Mouse (Mus musculus) liver, embryonic 11.5 days (tissue): ENCODE results near the gene Mob3b. TPM values are rescaled to one million over a fixed set of nuclear protein-coding genes. Genes with fewer than 3 reads are reported as not detected.
"Not testable (repeated sequence)": the region's sequence is repeated elsewhere in the genome, so short reads cannot be mapped to it uniquely, and the experiment has no call there.

ENCODE experiments used
- ATAC-seq: fragments of 200-750 bp; cut with Nextera tagmentation; replicated peaks from 2 replicates; pipeline ENCODE4 v1.8.0; 2017; ENCODE audit warnings: moderate number of reproducible peaks, mild to moderate bottlenecking, moderate TSS enrichment, moderate library complexity; ENCODE audit not compliant: low FRiP score
- DNase-seq: peaks from one replicate; pipeline ENCODE4 v3.0.0-alpha.2; 2017; ENCODE audit warnings: low spot score
- H3K27ac ChIP-seq: fragments of 300-500 bp; sonication (generic); 2 replicates; pipeline ENCODE4 v1.5.1; 2014; ENCODE audit warnings: mild to moderate bottlenecking, low read depth, low read length, control low read depth
- H3K27me3 ChIP-seq: fragments of 300-500 bp; sonication (generic); replicated peaks from 2 replicates; pipeline ENCODE4 v1.6.1; 2014; ENCODE audit warnings: low read length, mixed read lengths; ENCODE audit not compliant: control insufficient read depth, insufficient read depth
- H3K36me3 ChIP-seq: fragments of 300-500 bp; sonication (generic); 2 replicates; pipeline ENCODE4 v1.6.1; 2014; ENCODE audit warnings: mild to moderate bottlenecking, low read length, moderate library complexity, mixed read lengths; ENCODE audit not compliant: control insufficient read depth, insufficient read depth
- H3K4me1 ChIP-seq: fragments of 300-500 bp; sonication (generic); replicated peaks from 2 replicates; pipeline ENCODE4 v1.6.1; 2014; ENCODE audit warnings: low read length, mixed read lengths; ENCODE audit not compliant: control insufficient read depth, insufficient read depth
- H3K4me2 ChIP-seq: fragments of 300-500 bp; sonication (generic); 2 replicates; pipeline ENCODE4 v1.6.1; 2014; ENCODE audit warnings: mild to moderate bottlenecking, control low read depth, moderate library complexity
- H3K4me3 ChIP-seq: fragments of 300-500 bp; sonication (generic); 2 replicates; pipeline ENCODE4 v1.5.1; 2014; ENCODE audit warnings: low read depth, low read length, control low read depth
- H3K9ac ChIP-seq: fragments of 300-500 bp; sonication (generic); 2 replicates; pipeline ENCODE4 v1.6.1; 2014; ENCODE audit warnings: low read depth, low read length, control low read depth
- H3K9me3 ChIP-seq: fragments of 300-500 bp; sonication (generic); 2 replicates; pipeline ENCODE4 v1.6.1; 2016; ENCODE audit warnings: low read length, inconsistent platforms, mixed read lengths; ENCODE audit not compliant: control insufficient read depth
- WGBS: fragments of 180-500 bp; shearing (Covaris S2); extraction: QIAGEN DNeasy Blood & Tissue Kit; methylation state at CpG from one replicate; pipeline ENCODE4 v1.1.7; 2014; 5-methylcytosine and 5-hydroxymethylcytosine counted together
- polyA plus RNA-seq: library from polyadenylated mRNA; unstranded; fragments of >200 nt; fragmentation: Nextera tagmentation; extraction: Ambion mirVana; gene quantifications from 2 replicates; pipeline ENCODE4 v1.2.1, GENCODE M21; 2014

Mob3b gene
- polyA plus RNA-seq, 1 experiment from 2014 or later, result 7.6 TPM

DNA sequence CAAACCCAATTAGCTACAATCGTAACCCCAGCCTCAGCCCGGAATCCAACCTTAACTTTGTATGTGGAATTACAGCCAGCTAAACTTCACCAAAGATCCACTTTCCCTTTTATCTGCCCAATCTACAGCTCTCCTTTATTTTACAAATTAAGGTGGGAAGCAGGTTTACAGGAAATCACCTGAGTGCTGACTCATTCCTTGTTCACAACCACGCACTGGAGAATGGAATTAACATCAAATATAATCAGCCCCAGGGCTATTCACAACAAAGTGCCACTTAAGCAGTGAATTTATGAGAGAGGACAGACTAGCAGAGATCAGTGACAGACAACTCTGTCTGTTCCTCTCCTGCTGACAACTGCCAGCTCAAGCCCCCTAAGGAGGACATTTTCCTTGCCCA lies 245.9 kb downstream of the Mob3b start:
- H3K9ac ChIP-seq, result no peak overlapping the region
- no peak overlapping the region for H3K4me2 ChIP-seq
- no peaks in the 10 kb centered on the region for H3K4me1 ChIP-seq
- ATAC-seq (no peak), DNase-seq (no peak)
- H3K9me3 ChIP-seq, result no peaks in the 10 kb centered on the region
- H3K27ac ChIP-seq, result no peak overlapping the region
- no peaks in the 10 kb centered on the region for H3K36me3 ChIP-seq
- no peaks in the 10 kb centered on the region for H3K27me3 ChIP-seq
- no peak overlapping the region for H3K4me3 ChIP-seq
- WGBS, result 66% methylated on average over 3 of the region's 3 CpGs

DNA sequence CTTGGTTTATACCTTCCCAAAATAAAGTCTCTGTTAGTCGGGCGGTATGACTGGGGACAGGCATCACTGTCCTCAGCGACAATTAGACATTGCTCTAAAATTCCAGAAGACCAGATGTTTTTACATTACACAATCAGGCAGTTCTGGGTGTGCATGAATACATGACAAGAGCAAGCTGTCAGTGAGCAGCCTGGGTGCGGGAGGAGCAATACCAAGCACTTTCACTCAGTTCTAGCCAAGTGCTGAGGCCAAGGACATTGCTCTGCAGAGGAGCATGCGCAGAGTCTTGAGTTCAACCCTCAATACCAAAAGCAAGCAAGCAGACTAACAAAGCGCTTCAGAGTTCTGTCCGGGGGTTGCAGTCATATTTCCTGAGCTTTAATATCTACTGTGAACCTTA lies 249.2 kb downstream of the Mob3b start:
- H3K36me3 ChIP-seq, result no peaks in the 10 kb centered on the region
- no peaks in the 10 kb centered on the region for H3K4me1 ChIP-seq
- WGBS, result 84% methylated on average over 7 of the region's 7 CpGs
- no peaks in the 10 kb centered on the region for H3K9me3 ChIP-seq
- no peaks in the 10 kb centered on the region for H3K27me3 ChIP-seq
- H3K27ac ChIP-seq, result no peak overlapping the region
- H3K9ac ChIP-seq, result no peak overlapping the region
- no peak overlapping the region for H3K4me3 ChIP-seq
- ATAC-seq (no peak), DNase-seq (no peak)
- H3K4me2 ChIP-seq, result no peak overlapping the region

DNA sequence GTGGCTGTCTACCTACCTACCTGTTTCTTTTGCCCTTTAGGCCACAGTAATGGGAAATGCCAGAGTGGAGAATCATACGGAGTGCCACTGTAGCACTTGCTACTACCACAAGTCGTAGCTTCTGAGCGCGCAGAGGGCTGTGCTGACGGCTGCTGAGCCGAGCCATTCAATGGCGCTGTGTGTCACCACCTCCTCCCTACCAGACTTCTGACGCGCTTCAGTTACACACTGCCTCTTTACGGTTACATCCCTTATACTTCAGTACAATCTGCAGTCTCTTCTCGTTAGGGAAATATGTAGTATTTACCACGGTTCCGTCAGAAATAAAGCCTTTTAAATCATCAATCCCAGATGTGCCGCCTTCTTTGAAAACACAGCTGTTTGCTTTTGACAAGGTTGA lies 250.3 kb downstream of the Mob3b start:
- WGBS, result 49% methylated on average over 14 of the region's 14 CpGs
- Histone ChIP-seq H3K4me2 (no peak overlapping the region), H3K36me3 (no peaks in the 10 kb centered on the region)

DNA sequence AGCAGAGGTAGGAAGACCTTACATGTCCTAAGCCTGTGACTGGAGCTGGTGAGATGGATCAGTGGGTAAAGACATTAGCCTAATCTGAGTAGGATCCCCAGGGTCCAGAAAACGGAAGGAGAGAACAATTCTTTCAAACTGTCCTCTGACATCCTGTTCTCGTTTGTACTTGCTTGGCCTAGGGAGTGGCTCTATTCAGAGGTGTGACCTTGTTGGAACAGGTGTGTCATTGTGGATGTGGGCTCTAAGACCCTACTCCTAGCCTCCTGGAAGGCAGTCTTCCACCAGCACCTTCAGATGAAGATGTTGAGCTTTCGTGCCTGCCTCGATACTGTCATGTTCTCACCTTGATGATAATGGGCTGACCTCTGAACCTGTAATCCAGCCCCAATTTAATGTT lies 251.1 kb downstream of the Mob3b start:
- 70% methylated on average over 4 of the region's 4 CpGs for WGBS
- H3K4me3 ChIP-seq, result no peak overlapping the region
- H3K9ac ChIP-seq, result no peak overlapping the region
- H3K27ac ChIP-seq, result no peak overlapping the region
- ATAC-seq (no peak), DNase-seq (no peak)
- no peaks in the 10 kb centered on the region for H3K9me3 ChIP-seq
- H3K4me1 ChIP-seq, result no peaks in the 10 kb centered on the region
- H3K36me3 ChIP-seq, result no peaks in the 10 kb centered on the region
- H3K4me2 ChIP-seq, result no peak overlapping the region
- H3K27me3 ChIP-seq, result no peaks in the 10 kb centered on the region

More for the DNA sequence above, 250.3 kb downstream of the Mob3b start:
- H3K9me3 ChIP-seq, result no peaks in the 10 kb centered on the region
- no peaks in the 10 kb centered on the region for H3K27me3 ChIP-seq
- no peaks in the 10 kb centered on the region for H3K4me1 ChIP-seq
- DNase-seq, result no peak
- no peak for ATAC-seq
- no peak overlapping the region for H3K9ac ChIP-seq
- no peak overlapping the region for H3K27ac ChIP-seq
- no peak overlapping the region for H3K4me3 ChIP-seq

DNA sequence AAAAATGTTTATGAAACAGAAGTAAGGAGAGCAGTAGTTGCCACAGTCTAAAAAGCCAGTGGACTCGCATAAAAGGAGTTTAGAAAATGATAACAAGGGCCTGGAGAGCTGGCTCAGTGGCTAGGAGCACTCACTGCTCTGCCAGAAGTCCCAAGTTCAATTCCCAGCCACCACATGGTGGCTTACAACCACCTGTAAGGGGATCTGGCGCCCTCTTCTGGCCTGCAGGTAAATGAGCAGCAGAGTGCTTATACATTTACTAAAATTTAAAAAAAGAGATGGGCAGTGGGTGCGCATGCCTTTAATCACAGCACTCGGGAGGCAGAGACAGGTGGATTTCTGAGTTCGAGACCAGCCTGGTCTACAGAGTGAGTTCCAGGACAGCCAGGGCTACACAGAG lies 251.9 kb downstream of the Mob3b start:
- Histone ChIP-seq H3K4me3 (no peak overlapping the region), H3K27ac (no peak overlapping the region), H3K9me3 (no peaks in the 10 kb centered on the region), H3K27me3 (no peaks in the 10 kb centered on the region), H3K36me3 (no peaks in the 10 kb centered on the region), H3K4me1 (no peaks in the 10 kb centered on the region), H3K9ac (no peak overlapping the region), H3K4me2 (no peak overlapping the region)
- DNase-seq (no peak), ATAC-seq (no peak)
- 63% methylated on average over 5 of the region's 5 CpGs for WGBS

DNA sequence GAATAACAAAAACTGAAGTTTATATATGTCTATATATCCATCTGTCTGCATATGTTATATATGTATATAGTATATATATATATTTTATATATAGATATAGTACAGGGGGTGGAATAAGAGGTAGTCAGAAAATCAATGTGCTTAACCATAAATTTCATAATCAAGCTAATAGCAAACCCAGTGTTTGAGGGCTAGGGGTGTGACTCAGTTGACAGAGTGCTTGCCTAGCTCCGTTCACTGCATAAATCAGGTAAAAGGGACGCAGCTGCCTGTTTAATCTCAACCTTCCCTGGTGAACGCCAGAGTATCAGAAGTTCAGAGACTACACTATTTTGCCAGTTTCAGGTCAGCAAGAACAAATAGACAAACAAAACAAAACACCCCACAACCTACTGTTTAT lies 255.7 kb downstream of the Mob3b start:
- not testable (repeated sequence) for H3K9ac ChIP-seq, H3K27me3 ChIP-seq, H3K27ac ChIP-seq, H3K9me3 ChIP-seq, DNase-seq, H3K36me3 ChIP-seq, H3K4me2 ChIP-seq, H3K4me1 ChIP-seq, ATAC-seq, H3K4me3 ChIP-seq
- WGBS, result 62% methylated on average over 3 of the region's 3 CpGs

DNA sequence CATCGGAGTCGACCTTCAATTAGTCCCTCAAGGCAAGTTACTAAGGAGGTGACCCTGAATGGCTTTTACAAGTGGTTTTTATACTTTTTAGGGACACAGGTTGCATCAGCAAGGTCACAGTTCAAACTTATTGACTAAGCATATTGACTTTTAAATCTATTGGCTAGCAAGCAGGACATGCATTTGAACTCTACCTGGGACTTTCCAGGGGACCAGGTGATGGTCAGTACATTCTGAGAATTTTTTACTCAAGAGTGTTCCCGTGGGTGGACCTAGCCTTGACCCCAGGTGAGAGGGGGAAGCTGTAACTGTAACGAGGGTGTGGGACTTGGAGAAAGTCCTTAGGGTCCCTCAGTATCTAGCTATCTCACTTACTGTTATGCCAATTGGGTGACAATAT lies 256.1 kb downstream of the Mob3b start:
- DNase-seq (no peak), ATAC-seq (no peak)
- Histone ChIP-seq H3K27me3 (no peaks in the 10 kb centered on the region), H3K9ac (no peak overlapping the region), H3K4me2 (no peak overlapping the region), H3K4me1 (no peaks in the 10 kb centered on the region), H3K27ac (no peak overlapping the region), H3K9me3 (no peaks in the 10 kb centered on the region), H3K36me3 (no peaks in the 10 kb centered on the region), H3K4me3 (no peak overlapping the region)
- WGBS, result 59% methylated on average over 4 of the region's 4 CpGs

DNA sequence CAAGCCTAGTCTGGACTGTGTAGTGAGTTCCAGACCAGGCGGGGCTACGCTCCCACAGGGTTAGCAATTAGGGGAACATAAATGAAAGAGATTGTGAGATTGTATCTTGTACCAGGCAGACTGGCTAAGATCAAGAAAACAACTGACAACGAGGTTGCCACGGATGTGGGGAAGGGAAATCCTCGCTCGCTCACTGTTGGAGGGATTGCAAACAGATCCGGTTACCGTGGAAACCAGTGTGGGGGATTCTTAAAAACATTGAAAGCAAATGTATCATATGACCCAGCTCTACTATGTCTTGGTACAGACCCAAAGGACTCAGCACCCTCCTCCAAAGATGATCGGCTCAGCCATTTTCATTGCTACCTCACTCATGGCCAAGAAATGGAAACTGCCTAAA lies 257.1 kb downstream of the Mob3b start:
- Histone ChIP-seq H3K27me3 (no peaks in the 10 kb centered on the region), H3K36me3 (no peaks in the 10 kb centered on the region), H3K9me3 (no peaks in the 10 kb centered on the region), H3K9ac (no peak overlapping the region), H3K4me3 (no peak overlapping the region), H3K4me2 (no peak overlapping the region), H3K4me1 (no peaks in the 10 kb centered on the region), H3K27ac (no peak overlapping the region)
- WGBS, result 57% methylated on average over 9 of the region's 9 CpGs
- DNase-seq (no peak), ATAC-seq (no peak)

DNA sequence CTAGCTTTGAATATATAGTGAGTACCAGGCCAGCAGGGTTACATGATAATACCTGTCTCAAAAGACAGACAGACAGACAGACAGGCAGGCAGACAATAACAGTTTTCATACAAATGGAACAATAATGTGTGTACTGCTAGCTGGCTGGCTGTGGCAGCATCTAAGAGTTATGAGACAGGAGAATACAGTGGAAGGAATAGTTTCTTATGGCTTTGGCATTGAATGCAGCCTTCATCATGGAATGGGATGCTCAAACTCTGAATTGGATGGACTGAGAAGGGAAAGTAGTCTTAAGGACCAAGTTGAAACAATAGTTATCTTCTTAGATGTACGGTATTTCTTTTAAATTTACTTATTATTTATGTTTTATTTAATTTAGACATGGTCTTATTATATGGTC lies 258.0 kb downstream of the Mob3b start:
- WGBS, result 85% methylated on average over 1 of the region's 1 CpGs
- ATAC-seq, result no peak
- no peak for DNase-seq
- no peaks in the 10 kb centered on the region for H3K27me3 ChIP-seq
- H3K9me3 ChIP-seq, result no peaks in the 10 kb centered on the region
- no peak overlapping the region for H3K4me2 ChIP-seq
- H3K27ac ChIP-seq, result no peak overlapping the region
- H3K4me3 ChIP-seq, result no peak overlapping the region
- H3K4me1 ChIP-seq, result no peaks in the 10 kb centered on the region
- H3K36me3 ChIP-seq, result no peaks in the 10 kb centered on the region
- H3K9ac ChIP-seq, result no peak overlapping the region
